Mouse (Mus musculus): ENCODE results near the gene Fosl1.

DNA sequence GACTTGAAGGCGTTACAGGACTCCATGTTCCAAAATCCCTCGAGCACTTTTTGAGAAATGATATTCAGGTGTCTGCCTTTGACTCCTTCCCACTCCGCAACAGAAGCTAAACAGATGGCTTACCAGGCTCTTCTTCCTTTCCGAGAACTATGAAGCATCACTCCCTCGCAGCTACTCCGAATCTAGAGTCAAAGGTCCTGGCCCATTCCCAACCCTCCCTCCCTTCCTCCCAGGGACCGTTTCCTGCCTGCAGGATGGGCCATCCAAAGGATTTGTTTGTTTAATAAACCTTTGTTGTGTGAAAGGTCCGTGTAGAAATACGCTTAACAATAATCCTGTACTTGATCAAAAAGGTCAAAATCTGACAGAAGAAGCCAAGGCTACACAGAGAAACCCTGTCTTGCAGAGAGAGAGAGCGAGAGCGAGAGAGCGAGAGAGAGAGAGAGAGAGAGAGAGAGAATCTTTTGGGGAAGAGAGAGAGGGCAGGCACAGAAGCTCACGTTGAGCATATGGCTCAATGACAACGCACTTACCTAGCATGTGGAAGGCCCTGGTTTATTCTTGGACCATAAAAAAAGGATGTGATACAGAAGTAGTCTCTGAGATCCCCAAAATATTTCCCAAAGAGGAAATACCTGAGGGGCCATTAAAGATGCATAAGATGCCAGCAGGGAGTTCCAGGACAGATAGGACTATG lies 10.5 kb downstream of the Fosl1 start, which contains the start of gene Ccdc85b:
- TF ChIP-seq CHD2 (IDR thresholded peaks at IDR 0.05; ENCODE audit: low read depth, low read length) (no peak), ZC3H11A (IDR thresholded peaks at IDR 0.05; ENCODE audit: borderline replicate concordance, low read depth, low read length) (no peak)

Data from ES-E14 (cell line).